Mouse (Mus musculus): ENCODE results near the gene Aff4. TPM values are rescaled to one million over a fixed set of nuclear protein-coding genes. Genes with fewer than 3 reads are reported as not detected.

Gene Aff4
- polyA plus RNA-seq, 1 experiment from 2014 or later, result 80.4 TPM

DNA sequence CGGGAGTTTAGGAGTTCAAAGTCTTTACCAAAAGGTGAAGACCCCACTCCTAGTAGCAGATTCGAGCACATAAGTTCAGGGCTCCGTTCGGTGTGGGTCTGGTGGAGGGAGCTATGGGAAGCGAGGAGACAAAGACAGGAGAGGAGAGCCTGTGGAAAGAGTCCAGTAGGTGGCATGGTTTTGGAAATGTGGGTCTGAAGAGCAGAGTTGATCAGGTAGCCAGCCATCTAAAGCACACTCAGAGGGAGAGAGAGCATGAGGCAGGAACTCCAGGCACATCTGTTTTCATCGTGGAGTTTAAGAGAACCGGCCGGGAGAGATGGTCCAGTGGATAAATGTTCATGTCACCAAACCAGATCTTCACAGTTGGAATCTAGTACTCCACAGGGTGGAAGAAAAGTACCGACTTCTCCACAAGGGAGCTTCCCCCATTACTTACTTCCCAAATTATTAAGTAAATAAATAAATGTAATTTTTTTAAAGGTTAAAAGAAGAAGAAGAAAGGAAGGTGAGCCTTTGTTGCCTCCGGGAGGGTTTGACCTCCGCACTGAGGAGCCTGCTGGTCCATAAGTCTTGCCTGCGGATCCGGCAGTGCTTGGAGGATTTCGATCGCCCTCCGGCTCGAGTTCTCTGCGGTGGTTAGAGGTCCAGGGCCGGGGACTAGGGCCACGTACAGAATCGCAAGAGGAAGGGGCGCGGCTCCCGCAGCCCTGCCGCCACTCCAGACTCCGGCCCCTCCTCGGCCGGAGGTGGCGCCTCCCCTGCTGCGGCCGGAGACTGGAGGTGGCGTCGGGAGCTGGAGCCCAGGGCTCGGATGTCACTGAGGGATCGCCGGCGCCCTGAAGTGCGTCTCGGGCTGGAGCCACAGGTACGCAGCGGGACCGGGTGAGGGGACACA, 106.1 kb downstream of the Aff4 start, which contains the start of the genes Gm10447 and Shroom1:
TSS of gene Gm10447 (minus strand) at position 637 of the 898 bp plus-strand sequence.
TSS of gene Shroom1 (plus strand) at position 732 of the 898 bp plus-strand sequence.
- peaks cover 11% of the 10 kb centered on the region; the same call in 1 of the 2 replicates for H3K27me3 ChIP-seq (ENCODE audit: control insufficient read depth, insufficient read depth, low read length)
- ATAC-seq (ENCODE audit: low FRiP score, low TSS enrichment), result peak; percentile 89
- H3K36me3 ChIP-seq (ENCODE audit: control insufficient read depth, insufficient read depth, low read length), result no peaks in the 10 kb centered on the region
- H3K4me1 ChIP-seq (ENCODE audit: control insufficient read depth, insufficient read depth, low read length), result 0 out of 2 replicates have a peak, but pooled peaks cover 4% of the 10 kb centered on the region
- H3K4me3 ChIP-seq (ENCODE audit: low read length), result peak within 1 kb of the TSS; percentile 54
- no peaks in the 10 kb centered on the region for H3K9me3 ChIP-seq (ENCODE audit: control insufficient read depth, low read length)
- WGBS, result 2% methylated on average over 42 of the region's 42 CpGs
- peak within 1 kb of the TSS; percentile 85 for H3K4me2 ChIP-seq (replicated peaks; ENCODE audit: low read depth, low read length)
- peak within 1 kb of the TSS; percentile 57 for H3K9ac ChIP-seq (ENCODE audit: low read depth, low read length)
- H3K27ac ChIP-seq (ENCODE audit: low read depth, low read length), result no peak within 1 kb of the TSS

DNA sequence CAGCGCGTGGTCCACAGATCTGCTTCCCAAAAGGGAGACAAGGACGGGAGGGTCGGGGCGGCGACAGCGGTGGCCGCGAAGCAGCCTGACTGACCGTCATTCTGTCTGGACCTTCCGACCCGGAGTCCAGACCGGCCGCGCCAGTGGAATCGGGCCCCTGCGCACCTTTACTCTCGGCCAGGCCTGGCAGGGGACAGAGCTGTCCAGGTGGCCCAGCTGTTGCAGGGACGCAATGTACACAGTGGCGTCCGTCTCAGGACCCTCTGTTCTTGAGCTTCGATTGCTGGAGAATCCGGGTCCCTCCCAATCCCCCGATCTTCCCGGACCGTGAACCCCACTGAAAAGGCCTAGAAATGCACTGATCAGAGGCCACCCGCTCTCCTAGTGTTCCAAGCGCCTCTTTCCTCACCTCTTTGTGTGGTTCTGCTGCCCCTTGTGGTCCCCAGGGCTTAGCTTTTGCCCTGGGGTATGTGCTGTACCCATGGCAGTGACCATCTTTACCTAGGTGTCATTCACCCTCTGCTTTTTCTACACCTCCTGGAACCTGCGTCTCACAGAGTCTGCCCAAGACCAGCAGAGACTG, 106.8 kb downstream of the Aff4 start:
- no peaks in the 10 kb centered on the region for H3K36me3 ChIP-seq (ENCODE audit: control insufficient read depth, insufficient read depth, low read length)
- peak; percentile 26; the same call in 1 of the 2 replicates for ATAC-seq (ENCODE audit: low FRiP score, low TSS enrichment)
- H3K4me1 ChIP-seq (ENCODE audit: control insufficient read depth, insufficient read depth, low read length), result 0 out of 2 replicates have a peak, but pooled peaks cover 9% of the 10 kb centered on the region
- no peak overlapping the region for H3K27ac ChIP-seq (ENCODE audit: low read depth, low read length)
- H3K9ac ChIP-seq (ENCODE audit: low read depth, low read length), result peak overlapping the region; percentile 57
- peak overlapping the region; percentile 85 for H3K4me2 ChIP-seq (replicated peaks; ENCODE audit: low read depth, low read length)
- WGBS, result 3% methylated on average over 29 of the region's 29 CpGs
- peak overlapping the region; percentile 54 for H3K4me3 ChIP-seq (ENCODE audit: low read length)
- H3K27me3 ChIP-seq (ENCODE audit: control insufficient read depth, insufficient read depth, low read length), result peaks cover 18% of the 10 kb centered on the region
- H3K9me3 ChIP-seq (ENCODE audit: control insufficient read depth, low read length), result no peaks in the 10 kb centered on the region

DNA sequence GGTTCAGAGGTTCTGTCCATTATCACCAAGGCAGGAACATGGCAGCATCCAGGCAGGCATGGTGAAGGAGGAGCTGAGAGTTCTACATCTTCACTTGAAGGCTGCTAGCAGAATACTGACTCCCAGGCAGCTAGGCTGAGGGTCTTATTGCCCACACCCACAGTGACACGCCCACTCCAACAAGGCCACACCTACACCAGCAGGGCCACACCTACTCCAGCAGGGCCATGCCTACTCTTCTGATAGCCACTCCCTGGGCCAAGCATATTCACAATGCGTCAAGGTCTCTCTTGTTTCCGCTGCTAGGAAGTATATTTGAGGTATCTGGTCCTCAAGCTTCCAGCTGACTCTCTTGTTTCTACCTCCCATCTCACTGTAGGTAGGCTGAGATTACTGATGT, 108.4 kb downstream of the Aff4 start:
- no peaks in the 10 kb centered on the region for H3K9me3 ChIP-seq (ENCODE audit: control insufficient read depth, low read length)
- H3K36me3 ChIP-seq (ENCODE audit: control insufficient read depth, insufficient read depth, low read length), result no peaks in the 10 kb centered on the region
- no peak overlapping the region for H3K4me3 ChIP-seq (ENCODE audit: low read length)
- no peak overlapping the region for H3K27ac ChIP-seq (ENCODE audit: low read depth, low read length)
- WGBS, result 69% methylated on average over 3 of the region's 3 CpGs
- H3K4me2 ChIP-seq (replicated peaks; ENCODE audit: low read depth, low read length), result no peak overlapping the region
- ATAC-seq (ENCODE audit: low FRiP score, low TSS enrichment), result no peak
- peaks cover 34% of the 10 kb centered on the region for H3K27me3 ChIP-seq (ENCODE audit: control insufficient read depth, insufficient read depth, low read length)
- 0 out of 2 replicates have a peak, but pooled peaks cover 13% of the 10 kb centered on the region for H3K4me1 ChIP-seq (ENCODE audit: control insufficient read depth, insufficient read depth, low read length)
- H3K9ac ChIP-seq (ENCODE audit: low read depth, low read length), result no peak overlapping the region

DNA sequence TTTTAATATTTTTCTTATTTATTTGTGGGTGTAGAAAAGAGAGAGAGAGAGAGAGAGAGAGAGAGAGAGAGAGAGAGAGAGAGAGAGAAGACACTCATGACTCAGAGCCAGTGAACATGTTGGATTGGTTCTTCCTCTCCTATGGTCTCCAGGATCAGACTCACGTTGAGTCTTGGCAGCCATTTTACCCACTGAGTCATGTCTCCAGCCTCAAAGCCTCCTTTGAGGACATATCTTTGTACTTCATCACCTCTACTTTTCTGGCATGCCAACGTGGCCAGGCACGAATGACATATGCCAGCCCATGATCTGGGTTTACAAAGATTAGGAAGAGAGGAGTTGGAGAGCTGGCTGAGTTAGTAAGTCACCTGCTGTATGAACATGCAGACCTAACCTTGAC, 109.6 kb downstream of the Aff4 start:
- H3K9ac ChIP-seq (ENCODE audit: low read depth, low read length), result no peak overlapping the region
- no peak overlapping the region for H3K27ac ChIP-seq (ENCODE audit: low read depth, low read length)
- ATAC-seq (ENCODE audit: low FRiP score, low TSS enrichment), result no peak
- H3K4me3 ChIP-seq (ENCODE audit: low read length), result no peak overlapping the region
- no peaks in the 10 kb centered on the region for H3K36me3 ChIP-seq (ENCODE audit: control insufficient read depth, insufficient read depth, low read length)
- 87% methylated on average over 3 of the region's 3 CpGs for WGBS
- peaks cover 46% of the 10 kb centered on the region for H3K27me3 ChIP-seq (ENCODE audit: control insufficient read depth, insufficient read depth, low read length)
- no peak overlapping the region for H3K4me2 ChIP-seq (replicated peaks; ENCODE audit: low read depth, low read length)
- H3K9me3 ChIP-seq (ENCODE audit: control insufficient read depth, low read length), result no peaks in the 10 kb centered on the region
- H3K4me1 ChIP-seq (ENCODE audit: control insufficient read depth, insufficient read depth, low read length), result 0 out of 2 replicates have a peak, but pooled peaks cover 13% of the 10 kb centered on the region

DNA sequence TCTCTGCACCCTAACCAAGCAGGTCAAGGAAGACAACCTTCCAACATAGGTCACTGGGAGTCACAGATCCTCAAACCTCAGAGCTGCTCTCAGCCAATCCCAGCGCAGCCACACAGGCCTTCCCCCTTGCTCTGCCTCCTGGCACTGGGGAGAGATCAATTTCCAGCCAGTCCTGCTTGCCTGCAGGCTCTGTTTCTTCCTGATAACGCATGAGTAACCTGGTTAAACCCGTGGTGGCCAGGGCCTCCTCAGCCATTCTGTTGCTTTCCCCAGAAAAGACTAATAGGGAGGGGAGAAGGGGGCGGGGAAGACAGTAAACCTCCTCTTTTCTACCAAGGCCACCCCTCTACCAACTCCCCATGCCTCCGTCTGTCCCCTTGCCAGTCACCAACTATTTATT, 111.1 kb downstream of the Aff4 start:
- no peak overlapping the region for H3K27ac ChIP-seq (ENCODE audit: low read depth, low read length)
- H3K36me3 ChIP-seq (ENCODE audit: control insufficient read depth, insufficient read depth, low read length), result no peaks in the 10 kb centered on the region
- H3K27me3 ChIP-seq (ENCODE audit: control insufficient read depth, insufficient read depth, low read length), result peaks cover 58% of the 10 kb centered on the region
- H3K4me2 ChIP-seq (replicated peaks; ENCODE audit: low read depth, low read length), result no peak overlapping the region
- H3K9ac ChIP-seq (ENCODE audit: low read depth, low read length), result no peak overlapping the region
- H3K4me3 ChIP-seq (ENCODE audit: low read length), result no peak overlapping the region
- WGBS, result 23% methylated on average over 5 of the region's 5 CpGs
- no peaks in the 10 kb centered on the region for H3K9me3 ChIP-seq (ENCODE audit: control insufficient read depth, low read length)
- 0 out of 2 replicates have a peak, but pooled peaks cover 13% of the 10 kb centered on the region for H3K4me1 ChIP-seq (ENCODE audit: control insufficient read depth, insufficient read depth, low read length)
- ATAC-seq (ENCODE audit: low FRiP score, low TSS enrichment), result peak; percentile 32; the same call in 1 of the 2 replicates

DNA sequence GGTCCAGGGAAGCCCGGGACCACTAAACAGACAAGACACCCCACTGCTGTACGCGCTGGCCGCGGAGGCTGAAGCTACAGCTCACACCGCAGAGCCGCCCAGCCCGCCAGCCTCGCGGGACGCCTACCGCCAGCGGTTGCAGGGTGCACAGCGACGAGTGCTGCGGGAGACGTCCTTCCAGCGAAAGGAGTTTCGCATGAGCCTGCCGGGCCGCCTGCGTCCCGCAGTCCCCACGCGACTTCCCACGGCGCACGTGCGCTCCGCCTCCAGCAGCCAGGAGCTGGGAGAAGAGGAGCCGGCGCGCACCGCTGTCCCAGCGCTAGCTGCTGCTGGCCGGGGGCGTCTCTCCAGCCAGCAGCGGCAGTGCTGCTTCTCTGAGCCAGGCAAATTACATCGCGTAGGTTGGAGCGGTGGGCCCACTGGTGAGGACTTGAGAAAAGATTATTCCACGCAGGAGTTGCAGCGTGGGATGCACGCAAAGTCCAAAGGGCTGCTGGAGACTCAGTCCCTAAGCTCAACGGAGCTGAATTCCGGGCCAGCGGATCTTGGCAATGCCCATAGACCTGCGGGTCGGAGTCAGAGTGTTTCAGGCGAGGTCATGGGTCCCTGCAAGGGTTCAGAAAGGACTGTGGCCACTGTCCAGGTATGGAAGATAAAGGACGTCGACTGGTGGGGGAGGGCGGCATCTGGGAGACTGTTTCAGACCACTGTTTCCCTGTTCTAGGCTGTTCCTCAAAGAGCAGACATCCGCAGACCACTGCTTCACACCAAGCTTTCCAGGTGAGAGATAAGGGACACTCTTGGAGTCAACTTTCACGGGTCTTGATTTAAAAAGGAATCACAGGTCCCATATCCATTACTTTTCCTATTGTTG, 113.2 kb downstream of the Aff4 start:
- WGBS, result 7% methylated on average over 55 of the region's 55 CpGs
- H3K27ac ChIP-seq (ENCODE audit: low read depth, low read length), result no peak overlapping the region
- peaks cover 60% of the 10 kb centered on the region for H3K27me3 ChIP-seq (ENCODE audit: control insufficient read depth, insufficient read depth, low read length)

DNA sequence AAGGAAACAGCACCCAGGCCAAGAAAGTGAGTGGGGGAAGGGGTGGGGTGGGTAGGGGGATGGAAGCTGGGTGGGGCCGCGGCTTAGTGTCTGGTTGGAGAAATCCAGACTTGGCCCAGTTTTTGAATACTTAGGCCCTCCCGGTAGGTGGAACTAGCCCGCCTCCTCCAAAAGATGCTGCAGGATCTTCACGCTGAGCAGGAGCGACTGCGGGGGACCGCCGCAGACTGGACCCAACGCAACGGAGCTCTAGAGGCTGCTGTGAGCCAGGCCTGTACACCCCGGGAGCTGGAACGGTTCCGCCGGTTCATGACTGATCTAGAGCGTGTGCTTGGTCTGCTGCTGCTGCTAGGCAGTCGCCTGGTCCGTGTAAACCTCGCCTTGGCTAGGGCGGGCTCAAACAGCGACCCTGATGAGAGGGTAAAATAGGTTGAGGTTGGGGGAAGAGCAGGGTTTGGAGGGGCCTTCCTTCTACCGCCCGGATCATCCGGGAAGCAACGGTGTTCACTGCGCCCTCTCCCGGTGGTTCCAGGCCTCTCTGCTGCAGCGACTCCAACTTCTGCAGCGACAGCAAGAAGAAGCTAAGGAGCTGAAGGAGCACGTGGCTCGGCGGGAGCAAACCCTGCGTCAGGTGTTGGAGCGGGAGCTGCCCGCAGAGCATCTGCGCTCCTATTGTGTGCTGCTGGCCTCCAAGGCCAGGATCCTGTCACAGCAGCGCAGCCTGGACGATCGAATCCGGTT, 115.8 kb downstream of the Aff4 start:
- Histone ChIP-seq H3K36me3 (ENCODE audit: control insufficient read depth, insufficient read depth, low read length) (no peaks in the 10 kb centered on the region), H3K9ac (ENCODE audit: low read depth, low read length) (peak overlapping the region; percentile 57), H3K27me3 (ENCODE audit: control insufficient read depth, insufficient read depth, low read length) (peaks cover 69% of the 10 kb centered on the region), H3K4me1 (ENCODE audit: control insufficient read depth, insufficient read depth, low read length) (peaks cover 16% of the 10 kb centered on the region; the same call in 1 of the 2 replicates), H3K9me3 (ENCODE audit: control insufficient read depth, low read length) (no peaks in the 10 kb centered on the region), H3K4me2 (replicated peaks; ENCODE audit: low read depth, low read length) (peak overlapping the region; percentile 53), H3K27ac (ENCODE audit: low read depth, low read length) (no peak overlapping the region), H3K4me3 (ENCODE audit: low read length) (peak overlapping the region; percentile 34)
- ATAC-seq (ENCODE audit: low FRiP score, low TSS enrichment), result peak; percentile 36; the same call in 1 of the 2 replicates
- 5% methylated on average over 40 of the region's 40 CpGs for WGBS

More for the DNA sequence above, 113.2 kb downstream of the Aff4 start:
- ATAC-seq (ENCODE audit: low FRiP score, low TSS enrichment), result no peak
- Histone ChIP-seq H3K9me3 (ENCODE audit: control insufficient read depth, low read length) (no peaks in the 10 kb centered on the region), H3K36me3 (ENCODE audit: control insufficient read depth, insufficient read depth, low read length) (no peaks in the 10 kb centered on the region), H3K9ac (ENCODE audit: low read depth, low read length) (peak overlapping the region; percentile 50; the same call in 1 of the 2 replicates), H3K4me1 (ENCODE audit: control insufficient read depth, insufficient read depth, low read length) (0 out of 2 replicates have a peak, but pooled peaks cover 13% of the 10 kb centered on the region), H3K4me3 (ENCODE audit: low read length) (peak overlapping the region; percentile 46), H3K4me2 (replicated peaks; ENCODE audit: low read depth, low read length) (peak overlapping the region; percentile 91)
